Mouse (Mus musculus) adrenal gland, postnatal 10 days (tissue): ENCODE results near the gene Cxcl14. TPM values are rescaled to one million over a fixed set of nuclear protein-coding genes. Genes with fewer than 3 reads are reported as not detected.

Experiments
- DNase-seq: peaks from one replicate; pipeline ENCODE4 v3.0.0; 2021; ENCODE audit warnings: mixed read lengths
- total RNA-seq, 2 experiments: library from RNA; stranded (reverse); gene quantifications; 2 replicates each; pipeline ENCODE4 v1.2.3; 2021

Cxcl14 gene
- total RNA-seq, 2 experiments from 2014 or later, result 15.0 to 16.3 TPM

DNA sequence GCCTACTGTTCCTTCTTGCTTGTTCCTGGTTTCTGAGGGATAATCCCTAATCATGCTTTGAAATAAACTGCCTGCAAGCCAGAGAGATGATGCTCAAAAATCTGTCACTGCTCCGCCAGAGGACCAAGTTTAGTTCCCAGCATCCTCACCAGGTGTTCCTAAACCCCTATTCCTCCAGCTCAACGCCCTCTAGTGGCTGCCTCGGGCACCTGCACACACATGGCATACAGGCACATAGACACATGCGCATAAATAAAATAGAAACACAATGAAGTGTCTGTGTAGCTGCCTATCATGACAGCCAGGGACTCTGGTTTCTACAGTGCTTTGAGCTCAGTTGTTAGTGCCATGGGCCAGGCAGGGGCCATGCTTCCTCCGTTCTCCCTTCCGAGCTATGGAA lies 6.4 kb downstream of the Cxcl14 start:
- DNase-seq, result no peak

DNA sequence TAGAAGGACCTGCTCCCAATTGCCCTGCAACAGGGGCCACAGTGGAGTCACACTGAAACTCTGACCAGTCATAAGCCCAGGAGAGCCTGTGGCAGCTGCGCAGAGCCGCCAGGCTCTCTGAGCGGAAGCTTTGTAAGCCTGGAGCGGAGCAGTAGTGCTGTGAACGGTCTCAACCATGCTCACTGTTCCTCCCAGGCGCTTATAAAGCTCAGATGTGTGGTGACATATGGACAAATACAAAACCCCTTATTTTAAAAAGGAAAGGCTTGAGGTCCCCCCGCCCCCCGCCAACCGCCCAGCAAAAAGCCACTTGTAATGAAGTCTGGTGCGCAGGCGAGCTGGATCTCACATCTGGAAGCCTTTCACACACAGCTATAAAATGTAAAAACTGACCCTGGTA lies 7.1 kb downstream of the Cxcl14 start:
- no peak for DNase-seq

DNA sequence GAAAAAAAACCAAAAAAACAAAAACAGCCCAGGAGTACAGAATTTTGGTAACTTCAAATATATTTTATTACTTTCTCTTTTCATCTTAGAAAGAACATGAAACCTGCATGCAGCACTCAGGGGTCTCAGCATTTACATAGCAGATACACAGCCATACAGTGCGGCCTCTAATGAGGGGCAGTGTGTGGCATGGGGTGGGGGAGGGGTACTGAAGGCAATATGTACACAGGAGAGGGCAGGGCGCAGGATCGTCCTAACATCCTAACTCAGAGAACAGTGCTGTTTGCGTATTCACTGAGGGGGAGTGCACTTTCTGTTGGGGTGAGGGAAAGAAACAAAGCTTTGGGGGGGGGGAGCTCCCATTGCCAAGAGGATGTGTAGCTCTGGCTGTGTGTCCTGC lies 7.8 kb downstream of the Cxcl14 start:
- no peak for DNase-seq

DNA sequence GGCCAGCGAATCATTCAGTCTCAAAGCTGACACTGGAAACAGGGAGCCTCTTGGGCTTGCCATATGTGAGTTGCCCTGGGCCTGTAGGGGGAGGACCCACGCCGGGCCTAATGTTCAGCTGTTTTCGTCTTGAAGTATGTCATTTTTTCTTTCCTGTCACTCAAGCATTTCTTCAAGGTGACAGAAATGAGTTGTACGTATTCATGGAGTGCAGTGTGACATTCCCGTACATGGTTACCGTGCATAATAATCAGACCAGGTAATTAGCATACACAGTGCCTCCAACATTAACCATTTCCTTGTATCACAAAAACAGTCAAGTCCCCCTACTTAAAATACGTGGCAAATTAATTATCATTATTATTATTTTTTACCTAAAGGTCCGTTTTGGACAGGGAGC lies 9.3 kb downstream of the Cxcl14 start:
- DNase-seq, result no peak

DNA sequence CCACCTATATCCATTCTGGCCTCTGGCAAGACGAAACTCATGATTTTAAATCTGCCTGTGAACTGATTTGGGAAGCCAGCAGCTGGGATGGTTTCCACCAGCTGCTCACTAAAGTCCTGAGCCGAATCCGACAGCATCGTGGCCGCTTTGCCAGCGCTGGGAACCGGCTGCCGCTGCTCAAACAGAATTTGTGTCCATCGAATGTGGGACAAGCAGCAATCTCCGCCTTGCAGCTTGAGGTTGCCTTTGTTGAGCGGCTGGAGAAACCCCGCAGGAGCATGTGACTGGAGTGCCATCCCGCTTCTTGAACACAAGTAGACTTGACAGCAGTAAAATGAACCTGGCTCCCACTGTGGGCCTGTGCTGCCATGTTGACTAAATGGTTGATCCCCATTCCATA lies 13.0 kb downstream of the Cxcl14 start:
- no peak for DNase-seq

DNA sequence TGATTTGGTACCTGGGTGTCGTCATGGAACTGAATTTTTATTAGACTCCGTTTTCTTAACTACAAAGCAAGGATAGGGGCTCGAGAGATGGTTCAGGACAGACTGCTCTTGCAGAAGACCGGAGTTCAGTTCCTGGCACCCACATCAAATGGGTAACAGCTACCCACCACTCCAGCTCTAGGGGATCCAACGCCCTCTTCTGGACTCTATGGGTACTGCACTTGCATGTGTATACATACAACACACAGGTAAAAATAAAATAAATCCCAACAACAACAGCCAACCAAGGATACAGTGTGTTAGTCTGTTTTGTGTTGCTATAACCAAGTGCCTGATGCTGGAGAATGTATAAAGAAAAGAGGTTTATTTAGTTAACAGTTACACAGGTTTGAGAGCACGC lies 16.0 kb downstream of the Cxcl14 start:
- no peak for DNase-seq

DNA sequence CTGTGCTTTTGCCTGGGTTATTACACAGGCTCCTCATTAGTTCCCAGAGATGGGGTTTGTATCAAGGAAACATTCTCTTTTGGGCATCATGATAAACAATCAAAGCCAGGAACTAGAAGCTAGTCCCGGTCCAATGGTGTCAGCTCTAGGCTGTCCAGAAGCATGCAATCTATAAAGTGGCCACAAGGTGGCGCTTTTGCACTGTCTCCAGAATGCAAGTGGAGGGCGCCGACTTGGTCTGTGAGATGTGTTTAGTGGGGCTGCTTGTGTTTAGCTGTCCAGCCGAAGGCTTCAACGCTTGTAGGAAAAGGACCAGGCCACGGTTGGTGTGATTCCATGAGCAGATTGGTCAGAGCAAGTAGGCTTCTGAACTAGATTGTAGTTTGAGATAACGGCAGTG lies 16.9 kb downstream of the Cxcl14 start:
- peak; percentile 88 for DNase-seq

DNA sequence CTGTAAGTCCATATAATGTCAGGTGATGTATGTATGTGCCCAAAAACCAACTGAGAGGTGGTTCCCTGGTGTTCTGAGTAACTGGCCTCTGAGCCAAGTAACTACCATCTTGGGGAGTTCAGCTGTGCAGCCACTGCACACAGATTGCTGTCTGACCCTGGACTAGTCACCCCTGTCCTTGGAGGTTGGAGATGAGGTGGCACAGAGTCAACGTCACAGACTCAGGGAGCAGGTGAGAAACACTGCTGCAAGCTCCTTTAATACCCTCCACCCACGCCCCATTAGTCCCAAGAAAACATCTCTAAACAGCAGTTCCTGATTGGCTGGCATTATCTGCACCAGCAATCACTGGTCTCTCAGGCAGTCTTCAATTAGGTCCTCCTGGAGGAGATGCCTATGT lies 21.2 kb downstream of the Cxcl14 start:
- no peak for DNase-seq

DNA sequence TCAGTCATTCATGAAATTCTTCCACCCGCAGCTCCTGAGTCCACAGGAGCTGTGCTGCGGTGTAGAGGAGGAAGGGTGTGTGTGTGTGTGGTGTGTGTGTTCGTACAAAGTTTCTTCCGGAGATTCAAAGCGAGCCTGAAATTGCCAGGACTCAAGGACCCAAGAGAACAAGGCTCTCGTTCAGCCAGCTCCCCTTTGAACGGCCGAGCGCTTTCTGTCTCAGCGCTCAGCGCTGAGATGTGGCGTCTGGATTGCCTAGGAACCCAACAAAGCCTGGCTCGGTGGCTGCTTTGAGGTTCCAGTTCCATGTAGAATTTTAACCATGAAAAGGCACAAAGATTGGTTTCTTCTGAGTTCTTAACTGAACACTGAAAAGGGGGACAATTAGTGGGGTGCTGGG lies 26.2 kb downstream of the Cxcl14 start:
- DNase-seq, result no peak

DNA sequence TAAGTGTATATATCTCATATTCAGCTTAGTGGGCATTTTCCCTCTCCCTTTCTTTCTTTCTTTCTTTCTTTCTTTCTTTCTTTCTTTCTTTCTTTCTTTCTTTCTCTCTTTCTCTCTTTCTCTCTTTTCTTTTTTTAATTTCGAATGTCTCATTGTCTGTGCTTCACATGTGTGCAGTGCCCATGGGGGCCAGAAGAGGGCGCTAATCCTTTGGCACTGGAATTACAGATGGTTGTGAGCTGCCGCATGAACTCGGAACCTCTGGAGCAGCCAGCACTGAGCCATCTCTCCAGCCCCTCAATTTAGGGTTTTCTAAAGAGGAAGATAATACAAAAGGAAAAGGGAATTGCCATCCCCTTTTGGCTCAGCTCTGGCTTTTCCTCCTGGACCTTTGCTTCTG lies 29.0 kb downstream of the Cxcl14 start:
- DNase-seq, result no peak

DNA sequence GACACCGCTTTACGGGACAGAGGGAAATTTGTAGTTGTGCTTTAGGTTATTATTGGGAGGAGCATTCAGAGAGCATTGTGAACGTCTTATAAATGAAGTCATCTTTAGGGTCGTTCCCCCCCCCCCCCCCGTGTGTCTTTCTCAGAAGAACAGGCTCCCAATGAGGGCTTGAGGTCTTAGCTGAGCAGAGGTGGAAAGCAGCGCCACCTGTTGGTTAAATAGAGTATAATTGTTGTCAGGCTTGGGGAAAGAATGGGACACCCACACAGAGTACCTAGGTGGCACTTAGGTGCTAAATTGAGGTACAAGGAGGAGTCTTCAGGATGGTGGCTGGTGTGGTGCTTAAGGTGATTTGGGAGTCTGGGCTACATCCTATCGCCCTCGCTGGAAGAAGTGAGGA lies 29.9 kb downstream of the Cxcl14 start:
- DNase-seq, result peak; percentile 36

DNA sequence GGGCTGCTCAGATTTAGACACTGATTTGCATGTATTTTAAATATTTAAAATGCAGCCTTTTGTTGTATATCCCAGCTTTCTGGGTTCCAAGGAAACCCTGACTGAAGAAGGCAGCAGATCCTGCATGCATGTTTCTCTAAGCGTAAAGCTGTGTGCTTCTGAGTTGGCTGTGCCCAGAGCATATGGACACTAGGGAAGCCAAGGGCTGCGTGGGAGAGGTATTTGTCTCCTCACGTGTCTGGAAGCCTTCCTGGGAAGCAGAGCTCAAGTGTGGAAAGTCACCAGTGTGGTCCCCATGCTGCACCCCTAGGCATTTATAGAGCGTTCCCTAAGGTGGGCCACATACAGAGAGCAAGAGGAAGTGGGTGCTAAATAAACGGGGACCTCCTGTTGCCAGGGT lies 30.7 kb downstream of the Cxcl14 start:
- no peak for DNase-seq

DNA sequence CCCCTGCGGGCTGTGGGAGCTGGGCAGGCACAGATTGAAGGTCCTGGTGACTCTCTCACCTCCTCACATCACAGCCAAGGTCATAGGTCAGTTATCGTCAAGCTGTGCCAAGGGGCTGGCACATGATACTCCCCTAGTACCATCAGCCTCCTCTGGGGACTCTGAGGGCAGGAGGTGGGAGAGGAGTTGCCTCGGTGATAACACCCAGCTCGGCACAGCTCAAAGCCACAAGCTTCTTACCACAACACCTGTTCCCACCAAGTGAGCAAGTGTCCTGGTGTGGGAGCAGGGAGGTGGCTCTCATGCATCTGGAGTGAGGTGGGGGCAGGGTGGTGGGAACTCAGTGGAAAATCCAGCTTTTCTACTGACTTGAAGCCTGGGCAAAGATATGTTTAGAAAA lies 34.1 kb downstream of the Cxcl14 start:
- no peak for DNase-seq

DNA sequence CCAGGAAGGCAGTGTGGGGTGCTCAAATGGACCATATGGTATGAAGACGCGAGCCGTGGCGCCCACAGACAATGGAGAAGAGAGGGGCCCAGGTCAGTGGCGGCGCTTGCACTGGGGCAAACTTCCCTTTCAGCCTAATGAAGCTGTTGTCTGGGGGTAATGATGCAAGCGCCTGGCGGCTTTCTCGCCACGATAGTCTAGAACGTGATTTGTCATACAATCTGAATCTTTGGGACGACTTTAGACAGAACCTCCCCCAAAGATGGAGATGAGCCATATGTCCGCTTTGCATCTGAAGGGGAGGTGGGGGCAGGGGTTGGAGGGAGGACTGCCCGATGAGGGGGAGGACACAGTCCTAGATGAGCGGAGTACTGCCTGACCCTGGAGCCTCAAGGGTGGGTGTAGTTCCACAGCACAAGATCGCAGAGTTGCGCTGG lies 36.0 kb downstream of the Cxcl14 start:
- no peak for DNase-seq

DNA sequence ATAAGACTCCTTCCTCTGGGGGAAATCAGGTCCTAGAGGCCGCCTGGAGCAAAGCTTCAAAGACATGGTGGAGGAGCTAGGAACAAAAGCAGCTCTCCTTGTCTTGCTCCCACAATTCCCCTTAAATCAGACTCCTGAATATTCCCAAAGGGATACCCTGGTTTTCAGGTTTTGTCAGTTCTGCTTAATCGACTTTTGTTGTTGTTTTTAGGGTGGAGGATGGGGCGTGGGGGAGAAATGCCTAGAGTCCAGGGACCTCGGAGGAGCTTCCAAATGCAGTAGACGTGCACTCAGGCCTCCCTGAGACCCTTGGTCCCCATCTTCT lies 36.5 kb downstream of the Cxcl14 start:
- DNase-seq, result no peak

DNA sequence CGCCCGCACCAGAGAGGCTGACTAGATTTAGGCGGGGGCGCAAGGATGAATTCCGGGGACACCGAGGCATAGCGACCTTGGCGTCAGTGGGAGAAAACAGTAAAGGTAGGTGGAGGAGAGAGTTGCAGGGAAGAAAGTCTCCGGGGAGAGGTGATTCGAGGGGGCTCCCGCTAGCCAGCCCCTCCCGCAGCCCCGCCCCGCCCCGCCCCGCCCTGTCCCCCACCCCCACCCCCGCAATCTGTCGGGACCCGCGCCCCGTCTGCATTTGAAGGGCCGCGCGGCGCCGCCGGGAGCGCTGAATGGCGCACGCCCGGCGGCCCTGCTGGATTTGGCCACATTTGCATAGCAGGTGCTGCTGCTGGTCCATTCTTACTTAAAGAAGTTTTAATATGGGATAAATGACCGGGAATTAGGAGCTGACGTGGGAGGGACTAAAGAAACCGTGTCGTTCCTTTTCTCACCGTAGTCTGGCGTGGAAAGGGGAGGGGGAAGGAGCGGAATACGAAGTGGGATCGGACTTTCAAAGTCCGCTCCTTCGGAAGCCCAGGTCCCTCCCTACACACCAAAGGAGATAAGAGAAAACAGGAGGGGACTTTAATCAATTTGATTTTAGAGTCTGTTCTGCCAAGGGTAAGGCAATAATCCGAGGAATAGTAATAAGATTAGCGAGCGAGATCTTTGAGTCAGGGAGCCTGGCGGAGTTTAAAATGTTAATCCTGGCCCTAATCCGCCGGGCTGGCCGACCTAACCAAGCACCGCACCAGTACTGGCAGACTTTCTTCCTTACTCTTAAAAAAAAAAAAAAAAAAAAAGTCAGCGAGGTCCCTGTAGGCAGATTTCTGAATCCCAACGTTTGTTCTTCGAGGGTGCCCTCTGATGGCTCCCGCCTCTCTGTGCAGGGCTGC lies 37.1 kb downstream of the Cxcl14 start:
- DNase-seq, result no peak

DNA sequence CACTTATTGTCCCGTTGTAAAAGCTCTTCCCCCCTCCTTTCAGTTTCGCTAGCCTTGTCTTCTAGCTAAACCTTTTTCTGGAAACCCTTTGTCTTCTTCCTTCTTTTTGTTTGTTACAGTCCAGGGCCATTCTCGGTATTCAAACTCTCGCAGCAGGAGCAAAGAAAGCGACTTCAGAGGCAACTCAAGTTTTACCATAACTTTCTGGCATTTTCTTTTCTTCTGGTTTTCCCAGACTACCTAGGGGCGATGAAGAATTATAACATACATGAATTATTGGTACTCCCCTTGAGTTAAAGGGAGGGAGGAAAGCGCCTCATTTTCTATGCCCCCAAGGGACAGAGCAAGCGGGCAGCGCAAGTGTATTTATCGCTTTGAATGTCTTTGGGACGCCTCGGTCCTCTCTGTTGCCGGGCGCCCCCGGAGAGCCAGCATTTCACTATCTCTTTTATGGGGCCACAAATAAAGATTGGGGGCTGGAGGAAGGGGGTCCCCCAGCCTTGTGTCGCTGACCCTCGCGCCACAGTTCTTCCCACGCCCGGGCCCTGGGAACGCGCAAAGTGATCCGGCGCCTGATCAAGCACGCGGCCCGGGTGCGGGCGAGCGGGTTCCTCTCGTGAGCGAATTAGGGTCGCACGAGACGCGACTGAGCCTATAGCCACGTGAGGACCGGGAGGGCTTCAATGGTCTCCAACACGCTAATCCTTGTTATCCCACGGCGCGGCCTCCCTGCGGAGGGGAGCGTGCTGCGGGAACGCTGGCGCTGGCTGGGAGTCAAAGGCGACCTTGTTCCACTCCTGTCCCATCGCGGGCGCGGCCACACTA lies 37.9 kb downstream of the Cxcl14 start:
- DNase-seq, result peak; percentile 10

DNA sequence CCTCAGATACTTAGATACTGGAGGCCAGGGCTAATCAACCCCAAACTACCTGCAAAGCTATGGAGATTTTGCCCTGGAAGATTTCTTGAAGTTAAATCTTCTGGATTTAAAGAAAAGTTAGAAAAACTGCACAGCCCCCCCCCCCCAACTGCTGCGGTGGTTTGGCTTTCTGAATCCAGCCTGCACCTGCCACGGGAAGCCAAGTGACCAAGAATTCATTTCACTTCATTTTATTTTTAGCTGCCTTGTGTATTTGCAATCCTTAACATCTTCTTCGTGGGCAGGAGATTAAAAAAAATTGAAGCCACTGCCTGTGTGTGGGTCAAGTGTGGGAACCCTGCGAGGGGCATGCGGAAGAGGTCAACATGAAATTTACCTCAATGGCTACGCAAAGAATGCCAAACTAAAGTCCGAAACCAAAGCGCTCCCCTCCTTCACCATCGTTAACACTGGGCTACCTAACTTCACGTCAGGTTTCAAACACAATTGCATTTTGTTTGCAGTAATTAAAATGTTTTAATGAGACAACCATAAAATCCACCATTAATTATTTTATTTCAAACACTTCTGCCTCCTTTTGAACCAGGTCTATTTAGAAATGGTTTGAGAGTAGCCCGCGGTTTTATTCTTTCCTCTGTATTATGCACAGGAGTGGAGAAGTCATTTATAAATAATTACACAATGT lies 38.7 kb downstream of the Cxcl14 start:
- DNase-seq, result no peak

DNA sequence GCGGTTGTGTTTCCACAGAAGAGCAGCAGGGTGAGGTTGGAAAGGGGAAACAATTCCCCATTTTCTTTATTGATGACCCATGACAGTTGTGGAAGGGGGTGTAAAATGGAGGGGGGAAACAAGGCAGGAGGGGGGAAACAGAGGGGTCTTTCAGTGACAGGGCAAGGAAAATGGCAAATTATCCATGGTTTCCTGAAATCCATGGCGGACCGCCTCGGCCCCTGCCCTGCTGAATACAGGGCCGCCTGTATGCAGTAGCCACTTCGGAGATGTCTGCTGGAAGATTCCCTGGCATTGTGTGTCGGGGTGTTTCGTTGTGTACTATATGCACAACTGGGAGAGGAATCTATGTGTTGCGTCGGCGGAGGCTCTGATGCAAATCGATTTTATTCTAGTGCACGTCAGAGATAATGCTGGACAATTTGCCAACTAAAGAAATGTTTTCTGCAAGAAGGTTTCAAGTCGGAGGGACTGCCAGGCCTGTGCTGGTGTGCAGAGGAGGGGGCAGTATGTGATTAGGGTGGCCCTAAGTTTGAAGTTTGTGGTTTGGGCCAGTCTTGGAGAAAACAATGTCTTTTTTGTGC lies 39.5 kb downstream of the Cxcl14 start:
- DNase-seq, result no peak

DNA sequence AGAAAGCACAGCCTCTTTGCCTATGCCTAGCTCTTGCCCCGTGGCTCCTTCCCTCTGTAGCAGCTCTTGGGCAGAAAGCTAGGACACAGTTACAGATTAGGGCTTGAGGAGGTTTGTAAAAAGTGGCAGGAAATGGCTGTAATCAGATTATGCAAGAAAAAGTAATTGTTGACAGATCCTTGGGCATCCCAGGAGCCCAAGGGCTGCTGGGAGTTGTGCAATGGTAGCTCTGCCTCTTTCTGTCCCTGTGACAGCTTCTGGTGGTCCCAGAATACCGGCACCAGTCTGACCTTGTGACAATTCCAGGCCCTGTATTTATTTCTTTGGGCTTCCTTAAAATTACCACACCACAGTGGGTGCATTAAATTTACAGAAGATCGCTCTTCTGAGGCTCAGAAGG lies 43.0 kb downstream of the Cxcl14 start:
- no peak for DNase-seq

DNA sequence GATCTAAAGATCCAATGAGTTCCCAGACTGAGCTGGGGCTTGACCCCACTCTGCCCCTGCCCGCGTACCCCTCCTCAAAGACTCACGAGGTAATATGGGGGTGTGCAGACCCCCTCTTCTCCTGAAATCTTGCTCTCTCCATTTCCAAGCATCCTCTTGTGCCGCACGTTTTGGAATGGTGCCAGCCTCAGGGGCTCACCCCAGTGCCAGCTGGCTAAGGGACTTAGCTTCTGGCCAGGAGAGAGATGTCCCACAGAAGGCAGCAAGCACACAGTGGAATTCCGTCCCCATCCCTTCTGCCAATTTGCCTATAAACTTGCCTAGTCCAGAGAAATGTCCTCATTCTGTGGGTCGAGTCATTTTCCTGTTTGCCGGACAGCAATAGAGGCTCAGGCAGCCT lies 43.6 kb downstream of the Cxcl14 start:
- no peak for DNase-seq

DNA sequence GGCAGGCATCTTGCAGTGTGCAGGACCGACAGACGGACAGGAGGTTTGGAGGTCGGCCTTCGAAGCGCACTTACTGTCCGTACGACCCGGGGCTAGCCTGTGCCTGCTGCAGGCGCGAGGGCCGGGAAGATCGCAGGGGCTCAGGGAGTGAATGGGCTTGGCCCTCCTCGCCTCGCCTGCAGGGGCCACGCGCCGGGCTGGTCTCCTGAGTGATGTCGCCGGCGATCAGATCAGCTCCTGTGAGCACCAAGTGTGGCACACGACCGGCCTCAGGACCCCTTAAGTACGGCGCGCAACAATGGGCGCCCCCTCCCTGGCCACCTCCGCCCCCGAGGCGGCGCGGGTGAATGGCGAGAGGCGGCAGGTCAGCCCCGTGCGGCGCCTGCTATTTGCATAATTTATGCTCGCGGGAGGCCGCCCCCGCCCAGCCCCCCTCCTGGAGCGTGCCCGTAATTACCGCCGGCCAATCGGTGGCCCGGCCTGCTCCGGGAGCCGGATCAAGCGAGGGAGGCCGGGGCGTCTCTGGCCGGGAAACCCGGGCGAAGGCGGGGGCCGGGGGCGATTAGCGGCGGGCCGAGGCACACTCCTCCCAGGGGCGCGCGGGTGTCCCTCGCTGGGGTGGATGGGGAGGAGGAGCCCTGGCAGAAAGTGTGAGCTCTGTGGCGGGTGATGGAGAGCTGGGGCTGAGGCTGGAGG lies 44.3 kb downstream of the Cxcl14 start, which contains the start of gene Neurog1:
Neurog1 (minus strand) TSS at position 240 of the 696 bp plus-strand sequence.
- peak; percentile 7 for DNase-seq
